In genomic region chr2:155629231-155629661, GRCm38 (mm10) we compare ENCODE assay signal across 7 mouse cellular contexts. TPM values are rescaled to one million over a fixed set of nuclear protein-coding genes. Genes with fewer than 3 reads are reported as not detected.
DNase-seq lines count a peak whose midpoint lies in the region; ATAC-seq lines count a peak whose summit lies in the region.

No protein-coding gene starts in this region.

- no peaks in the 10 kb centered on the region for H3K36me3 ChIP-seq in midbrain, embryonic 11.5 days (ENCODE audit: control insufficient read depth, insufficient read depth, low read length)

- peak overlapping the region; percentile 56 for H3K4me2 ChIP-seq in midbrain, embryonic 11.5 days

- WGBS in midbrain, embryonic 11.5 days, result 1% methylated on average over 35 of the region's 35 CpGs

- ATAC-seq in granulocyte monocyte progenitor cell, adult 5-6 weeks (replicated peaks; ENCODE audit: poor library complexity, severe bottlenecking), result peak; percentile 41
- 0 out of 2 replicates have a peak, but pooled peaks have one; percentile 22 for ATAC-seq in midbrain, embryonic 11.5 days (ENCODE audit: low FRiP score)

- DNase-seq in urinary bladder, postnatal 14 days (ENCODE audit: low spot score), result peak; percentile 37
- DNase-seq in urinary bladder, adult 18-20 months (ENCODE audit: low spot score in 2 of 2), result no peak
- peak; percentile 78 to 81 for DNase-seq in cerebellum, postnatal 14 days
- peak; percentile 55 to 63 for DNase-seq in layer of hippocampus, postnatal 36 days
- DNase-seq in midbrain, embryonic 11.5 days (ENCODE audit: low spot score, missing footprints), result peak; percentile 94
- peak; percentile 63 for DNase-seq in yolk sac, embryonic 10.5 days (ENCODE audit: low spot score)

- peaks cover 11% of the 10 kb centered on the region for H3K4me1 ChIP-seq in midbrain, embryonic 11.5 days (ENCODE audit: control insufficient read depth, insufficient read depth, low read length)

- H3K27ac ChIP-seq in midbrain, embryonic 11.5 days (ENCODE audit: low read depth, low read length), result no peak overlapping the region

- H3K9ac ChIP-seq in midbrain, embryonic 11.5 days (ENCODE audit: low read length), result peak overlapping the region; percentile 57

- no peaks in the 10 kb centered on the region for H3K9me3 ChIP-seq in midbrain, embryonic 11.5 days (ENCODE audit: control insufficient read depth, low read length)

- H3K4me3 ChIP-seq in midbrain, embryonic 11.5 days (ENCODE audit: low read depth, low read length), result peak overlapping the region; percentile 19; the same call in 1 of the 2 replicates

- peaks cover 57% of the 10 kb centered on the region for H3K27me3 ChIP-seq in midbrain, embryonic 11.5 days (ENCODE audit: control insufficient read depth, insufficient read depth, low read length)

RNA-seq across cellular contexts. Expression of gene Myh7b, which starts 18.2 kb away (rescaled TPM):
- 0.37 TPM in 1 of 2 replicates, not detected in the other for total RNA-seq in granulocyte monocyte progenitor cell, adult 5-6 weeks (2014; fragmentation: Nextera tagmentation)
- total RNA-seq in granulocyte monocyte progenitor cell, adult 5-6 weeks (2017), result not detected in 2 replicates
- total RNA-seq in layer of hippocampus, postnatal 36 days (2021), result 1 to 10 TPM; 3.3 to 5.3 TPM
- polyA plus RNA-seq in midbrain, embryonic 11.5 days (2014; fragmentation: Nextera tagmentation; extraction: Ambion mirVana), result 0.59 and 0.63 TPM in 2 replicates

RNA-seq across cellular contexts. Expression of gene Gss, which starts 36.6 kb away (rescaled TPM):
- total RNA-seq in granulocyte monocyte progenitor cell, adult 5-6 weeks (2014; fragmentation: Nextera tagmentation), result 17.0 and 18.2 TPM in 2 replicates
- 16.7 and 21.6 TPM in 2 replicates for total RNA-seq in granulocyte monocyte progenitor cell, adult 5-6 weeks (2017)
- total RNA-seq in layer of hippocampus, postnatal 36 days (2021), result 10 to 100 TPM; 24.7 to 26.9 TPM
- polyA plus RNA-seq in midbrain, embryonic 11.5 days (2014; fragmentation: Nextera tagmentation; extraction: Ambion mirVana), result 14.7 and 17.5 TPM in 2 replicates

Comparison
In these comparisons a context has a peak if more than half of its experiments do, and no peak if none do; other contexts are left out.
1. DNase-seq: peak in urinary bladder, postnatal 14 days (single experiment), cerebellum, postnatal 14 days (2 of 2), layer of hippocampus, postnatal 36 days (2 of 2), midbrain, embryonic 11.5 days (single experiment) and yolk sac, embryonic 10.5 days (single experiment); none in urinary bladder, adult 18-20 months (0 of 2).